Mouse (Mus musculus) forebrain, embryonic 15.5 days (tissue): ENCODE results near the gene Rhobtb3. TPM values are rescaled to one million over a fixed set of nuclear protein-coding genes. Genes with fewer than 3 reads are reported as not detected.
"Not testable (repeated sequence)": the region's sequence is repeated elsewhere in the genome, so short reads cannot be mapped to it uniquely, and the experiment has no call there.

Source experiments
- ATAC-seq: fragments of 200-750 bp; cut with Nextera tagmentation; replicated peaks from 2 replicates; pipeline ENCODE4 v1.8.0; 2017; ENCODE audit warnings: mild to moderate bottlenecking, moderate TSS enrichment, moderate library complexity
- H3K27ac ChIP-seq: fragments of 300-500 bp; sonication (generic); replicated peaks from 2 replicates; pipeline ENCODE4 v1.5.1; 2015; ENCODE audit warnings: mild to moderate bottlenecking, inconsistent platforms
- H3K27me3 ChIP-seq: fragments of 300-500 bp; sonication (generic); 2 replicates; pipeline ENCODE4 v1.6.1; 2015; ENCODE audit warnings: inconsistent platforms
- H3K36me3 ChIP-seq: fragments of 300-500 bp; sonication (generic); 2 replicates; pipeline ENCODE4 v1.6.1; 2015; ENCODE audit warnings: mild to moderate bottlenecking, inconsistent platforms
- H3K4me1 ChIP-seq: fragments of 300-500 bp; sonication (generic); 2 replicates; pipeline ENCODE4 v1.6.1; 2015; ENCODE audit warnings: inconsistent platforms
- H3K4me2 ChIP-seq: fragments of 300-500 bp; sonication (generic); replicated peaks from 2 replicates; pipeline ENCODE4 v1.6.1; 2015; ENCODE audit warnings: mild to moderate bottlenecking, inconsistent platforms
- H3K4me3 ChIP-seq: fragments of 300-500 bp; sonication (generic); 2 replicates; pipeline ENCODE4 v1.5.1; 2015; ENCODE audit warnings: mild to moderate bottlenecking, inconsistent platforms
- H3K9ac ChIP-seq: fragments of 300-500 bp; sonication (generic); replicated peaks from 2 replicates; pipeline ENCODE4 v1.6.1; 2015; ENCODE audit warnings: mild to moderate bottlenecking, inconsistent platforms
- H3K9me3 ChIP-seq: fragments of 300-500 bp; sonication (generic); 2 replicates; pipeline ENCODE4 v1.6.1; 2016; ENCODE audit warnings: inconsistent platforms
- WGBS: fragments of 180-500 bp; shearing (Covaris S2); methylation state at CpG from one replicate; pipeline ENCODE4 v1.1.7; 2015; ENCODE audit warnings: mixed read lengths; 5-methylcytosine and 5-hydroxymethylcytosine counted together
- polyA plus RNA-seq: library from polyadenylated mRNA; unstranded; fragments of >200 nt; fragmentation: Nextera tagmentation; extraction: Ambion mirVana; gene quantifications from 2 replicates; pipeline ENCODE4 v1.2.1, GENCODE M21; 2015

Gene Rhobtb3
- polyA plus RNA-seq, 1 experiment from 2014 or later: 38.1 TPM

- no peaks in the 10 kb centered on the region for H3K9me3 ChIP-seq
- peak overlapping the region; percentile 93 for H3K9ac ChIP-seq
- H3K27ac ChIP-seq: peak overlapping the region; percentile 99
- under 1% methylated on average over 7 of the region's 7 CpGs for WGBS
- no peak for ATAC-seq
- H3K4me2 ChIP-seq: peak overlapping the region; percentile 51
- no peaks in the 10 kb centered on the region for H3K36me3 ChIP-seq
- H3K4me3 ChIP-seq: peak overlapping the region; percentile 74
- H3K27me3 ChIP-seq: no peaks in the 10 kb centered on the region
- peaks cover 29% of the 10 kb centered on the region for H3K4me1 ChIP-seq
Measured at GRCm38 (mm10) chr13:75944044-75944820, 507 bp upstream of the Rhobtb3 start.

GRCm38 (mm10) chr13:75942731-75943130, 994 bp downstream of the Rhobtb3 start:
- H3K4me2 ChIP-seq: peak overlapping the region; percentile 51
- peak overlapping the region; percentile 74 for H3K4me3 ChIP-seq
- H3K36me3 ChIP-seq: peaks cover 13% of the 10 kb centered on the region
- H3K4me1 ChIP-seq: peaks cover 29% of the 10 kb centered on the region
- peak overlapping the region; percentile 99 for H3K27ac ChIP-seq
- ATAC-seq: 0 out of 2 replicates have a peak, but pooled peaks have one; percentile 0
- no peaks in the 10 kb centered on the region for H3K9me3 ChIP-seq
- 0% methylated on average over 6 of the region's 6 CpGs for WGBS
- H3K27me3 ChIP-seq: no peaks in the 10 kb centered on the region
- peak overlapping the region; percentile 93 for H3K9ac ChIP-seq

GRCm38 (mm10) chr13:75941518-75942295, 2.0 kb downstream of the Rhobtb3 start:
- H3K27ac ChIP-seq: peak overlapping the region; percentile 61
- peak; percentile 36; the same call in 1 of the 2 replicates for ATAC-seq
- H3K4me1 ChIP-seq: peaks cover 29% of the 10 kb centered on the region
- 54% methylated on average over 5 of the region's 5 CpGs for whole genome bisulfite sequencing
- no peaks in the 10 kb centered on the region for H3K27me3 ChIP-seq
- H3K4me2 ChIP-seq: peak overlapping the region; percentile 36
- H3K9me3 ChIP-seq: no peaks in the 10 kb centered on the region
- peaks cover 17% of the 10 kb centered on the region for H3K36me3 ChIP-seq
- no peak overlapping the region for H3K9ac ChIP-seq
- H3K4me3 ChIP-seq: peak overlapping the region; percentile 28

GRCm38 (mm10) chr13:75940791-75941517, 2.8 kb downstream of the Rhobtb3 start:
- peak overlapping the region; percentile 28 for H3K4me3 ChIP-seq
- H3K9me3 ChIP-seq: no peaks in the 10 kb centered on the region
- WGBS: 78% methylated on average over 2 of the region's 2 CpGs
- peak overlapping the region; percentile 61 for H3K27ac ChIP-seq
- ATAC-seq: no peak
- H3K9ac ChIP-seq: no peak overlapping the region
- peak overlapping the region; percentile 36 for H3K4me2 ChIP-seq
- H3K27me3 ChIP-seq: no peaks in the 10 kb centered on the region
- peaks cover 17% of the 10 kb centered on the region for H3K36me3 ChIP-seq
- H3K4me1 ChIP-seq: peaks cover 29% of the 10 kb centered on the region

GRCm38 (mm10) chr13:75938866-75939265, 4.9 kb downstream of the Rhobtb3 start:
- no peaks in the 10 kb centered on the region for H3K27me3 ChIP-seq
- no peak for ATAC-seq
- peaks cover 17% of the 10 kb centered on the region for H3K36me3 ChIP-seq
- H3K4me2 ChIP-seq: no peak overlapping the region
- H3K4me3 ChIP-seq: no peak overlapping the region
- H3K4me1 ChIP-seq: peaks cover 23% of the 10 kb centered on the region
- WGBS: 93% methylated on average over 5 of the region's 5 CpGs
- no peaks in the 10 kb centered on the region for H3K9me3 ChIP-seq
- H3K27ac ChIP-seq: no peak overlapping the region
- H3K9ac ChIP-seq: no peak overlapping the region

GRCm38 (mm10) chr13:75933287-75933686, 10.4 kb downstream of the Rhobtb3 start:
- WGBS: 90% methylated on average over 1 of the region's 1 CpGs
- Histone ChIP-seq H3K4me1 (peaks cover 23% of the 10 kb centered on the region), H3K9me3 (no peaks in the 10 kb centered on the region), H3K4me3 (no peak overlapping the region), H3K36me3 (peaks cover 22% of the 10 kb centered on the region), H3K9ac (no peak overlapping the region), H3K27ac (no peak overlapping the region), H3K4me2 (no peak overlapping the region), H3K27me3 (no peaks in the 10 kb centered on the region)
- ATAC-seq: no peak

- H3K9me3 ChIP-seq: no peaks in the 10 kb centered on the region
- ATAC-seq: peak; percentile 85
- peaks cover 13% of the 10 kb centered on the region for H3K36me3 ChIP-seq
- peaks cover 29% of the 10 kb centered on the region for H3K4me1 ChIP-seq
- 19% methylated on average over 5 of the region's 5 CpGs for WGBS
- no peak overlapping the region for H3K9ac ChIP-seq
- H3K4me2 ChIP-seq: no peak overlapping the region
- H3K4me3 ChIP-seq: no peak overlapping the region
- H3K27ac ChIP-seq: peak overlapping the region; percentile 2; the same call in 1 of the 2 replicates
- no peaks in the 10 kb centered on the region for H3K27me3 ChIP-seq
Measured at GRCm38 (mm10) chr13:75931073-75931472, 12.7 kb downstream of the Rhobtb3 start.

GRCm38 (mm10) chr13:75930660-75931059, 13.1 kb downstream of the Rhobtb3 start:
- H3K9me3 ChIP-seq: no peaks in the 10 kb centered on the region
- H3K9ac ChIP-seq: no peak overlapping the region
- H3K4me3 ChIP-seq: no peak overlapping the region
- 75% methylated on average over 2 of the region's 2 CpGs for WGBS
- ATAC-seq: peak; percentile 39
- H3K27ac ChIP-seq: peak overlapping the region; percentile 2; the same call in 1 of the 2 replicates
- H3K27me3 ChIP-seq: no peaks in the 10 kb centered on the region
- H3K4me2 ChIP-seq: no peak overlapping the region
- H3K4me1 ChIP-seq: peaks cover 29% of the 10 kb centered on the region
- H3K36me3 ChIP-seq: peaks cover 13% of the 10 kb centered on the region

- WGBS: 95% methylated on average over 20 of the region's 20 CpGs
Measured at GRCm38 (mm10) chr13:75930023-75930422, 13.7 kb downstream of the Rhobtb3 start.

GRCm38 (mm10) chr13:75929071-75929470, 14.7 kb downstream of the Rhobtb3 start:
- not testable (repeated sequence) for H3K9me3 ChIP-seq, ATAC-seq, H3K27me3 ChIP-seq, H3K9ac ChIP-seq, H3K27ac ChIP-seq, H3K4me2 ChIP-seq, H3K4me3 ChIP-seq
- Histone ChIP-seq H3K36me3 (peaks cover 13% of the 10 kb centered on the region), H3K4me1 (peaks cover 29% of the 10 kb centered on the region)
- WGBS: 96% methylated on average over 5 of the region's 5 CpGs

More at GRCm38 (mm10) chr13:75930023-75930422, 13.7 kb downstream of the Rhobtb3 start:
- H3K36me3 ChIP-seq: peaks cover 13% of the 10 kb centered on the region
- H3K27me3 ChIP-seq: no peaks in the 10 kb centered on the region
- no peak overlapping the region for H3K4me3 ChIP-seq
- H3K27ac ChIP-seq: no peak overlapping the region
- peaks cover 29% of the 10 kb centered on the region for H3K4me1 ChIP-seq
- no peaks in the 10 kb centered on the region for H3K9me3 ChIP-seq
- no peak for ATAC-seq
- no peak overlapping the region for H3K9ac ChIP-seq
- no peak overlapping the region for H3K4me2 ChIP-seq

GRCm38 (mm10) chr13:75927951-75928350, 15.8 kb downstream of the Rhobtb3 start:
- no peak; the same call in 1 of the 2 replicates for ATAC-seq
- Histone ChIP-seq H3K4me2 (no peak overlapping the region), H3K27ac (no peak overlapping the region), H3K9ac (no peak overlapping the region), H3K4me1 (peaks cover 29% of the 10 kb centered on the region), H3K27me3 (no peaks in the 10 kb centered on the region), H3K36me3 (peaks cover 13% of the 10 kb centered on the region), H3K4me3 (no peak overlapping the region), H3K9me3 (no peaks in the 10 kb centered on the region)
